Mouse (Mus musculus) heart, embryonic 13.5 days (tissue): Measurements from ENCODE around the gene Bpifb9b. TPM values are rescaled to one million over a fixed set of nuclear protein-coding genes. Genes with fewer than 3 reads are reported as not detected.
"Not testable (repeated sequence)": the region's sequence is repeated elsewhere in the genome, so short reads cannot be mapped to it uniquely, and the experiment has no call there.

Experiments used
- ATAC-seq: fragments of 200-750 bp; cut with Nextera tagmentation; 2 replicates; pipeline ENCODE4 v1.8.0; 2017; ENCODE audit warnings: moderate TSS enrichment; ENCODE audit not compliant: insufficient number of reproducible peaks, low FRiP score, low TSS enrichment; ENCODE audit errors: extremely low read depth
- H3K27ac ChIP-seq: fragments of 300-500 bp; sonication (generic); replicated peaks from 2 replicates; pipeline ENCODE4 v1.5.1; 2015; ENCODE audit warnings: moderate library complexity, mild to moderate bottlenecking, inconsistent platforms
- H3K27me3 ChIP-seq: fragments of 300-500 bp; sonication (generic); replicated peaks from 2 replicates; pipeline ENCODE4 v1.6.1; 2015; ENCODE audit warnings: mild to moderate bottlenecking, inconsistent platforms
- H3K36me3 ChIP-seq: fragments of 300-500 bp; sonication (generic); 2 replicates; pipeline ENCODE4 v1.6.1; 2015; ENCODE audit warnings: mild to moderate bottlenecking, inconsistent platforms
- H3K4me1 ChIP-seq: fragments of 300-500 bp; sonication (generic); 2 replicates; pipeline ENCODE4 v1.6.1; 2015; ENCODE audit warnings: inconsistent platforms
- H3K4me2 ChIP-seq: fragments of 300-500 bp; sonication (generic); 2 replicates; pipeline ENCODE4 v1.6.1; 2015; ENCODE audit warnings: inconsistent platforms, mild to moderate bottlenecking, moderate library complexity
- H3K4me3 ChIP-seq: fragments of 300-500 bp; sonication (generic); 2 replicates; pipeline ENCODE4 v1.5.1; 2015; ENCODE audit warnings: moderate library complexity, mild to moderate bottlenecking, inconsistent platforms
- H3K9ac ChIP-seq: fragments of 300-500 bp; sonication (generic); 2 replicates; pipeline ENCODE4 v1.6.1; 2015; ENCODE audit warnings: inconsistent platforms, mild to moderate bottlenecking, moderate library complexity
- H3K9me3 ChIP-seq: fragments of 300-500 bp; sonication (generic); 2 replicates; pipeline ENCODE4 v1.6.1; 2016; ENCODE audit warnings: inconsistent platforms
- WGBS: fragments of 180-500 bp; shearing (Covaris S2); methylation state at CpG from one replicate; pipeline ENCODE4 v1.1.7; 2015; ENCODE audit warnings: mixed read lengths; 5-methylcytosine and 5-hydroxymethylcytosine counted together
- polyA plus RNA-seq: library from polyadenylated mRNA; unstranded; fragments of >200 nt; fragmentation: Nextera tagmentation; extraction: Ambion mirVana; gene quantifications from 2 replicates; pipeline ENCODE4 v1.2.1, GENCODE M21; 2015

Bpifb9b gene
- polyA plus RNA-seq, result 0.09 TPM in 1 of 2 replicates, not detected in the other

GRCm38 (mm10) chr2:154306927-154307326 is at the start of gene Bpifb9b:
Bpifb9b (plus strand) TSS chr2:154307227.
- not testable (repeated sequence) for H3K9ac ChIP-seq, ATAC-seq, H3K4me1 ChIP-seq, H3K4me3 ChIP-seq, H3K9me3 ChIP-seq, H3K27ac ChIP-seq, H3K36me3 ChIP-seq, H3K4me2 ChIP-seq, H3K27me3 ChIP-seq
- WGBS, result 63% methylated on average over 4 of the region's 4 CpGs

DNA sequence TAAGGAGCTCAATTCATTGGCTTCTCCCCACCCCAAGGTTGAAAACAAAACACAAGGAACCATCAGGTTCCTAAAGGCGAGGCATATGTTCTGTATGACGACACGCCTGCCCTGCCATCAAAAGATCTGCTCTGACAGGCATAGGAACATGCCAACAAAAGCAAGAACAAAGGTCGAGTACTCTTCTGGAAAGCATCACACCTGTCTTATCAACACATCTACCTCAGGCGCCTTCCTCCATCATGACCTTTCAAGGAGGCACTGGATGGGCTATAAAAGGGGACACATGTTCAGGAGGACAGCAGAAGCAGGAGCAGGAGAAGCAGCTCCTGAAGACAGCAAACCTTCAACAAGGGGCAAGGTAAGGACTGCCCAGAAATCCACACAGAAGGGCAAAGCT is 49.5 kb upstream of the Bpifb9b start, which contains the start of gene Bpifb9a:
Gene Bpifb9a (plus strand): TSS at position 301 of the 400 bp plus-strand sequence.
- not testable (repeated sequence) for H3K4me3 ChIP-seq, H3K4me2 ChIP-seq, H3K9ac ChIP-seq, H3K36me3 ChIP-seq, H3K27ac ChIP-seq, H3K27me3 ChIP-seq, H3K9me3 ChIP-seq, H3K4me1 ChIP-seq, ATAC-seq
- WGBS, result 78% methylated on average over 5 of the region's 5 CpGs

DNA sequence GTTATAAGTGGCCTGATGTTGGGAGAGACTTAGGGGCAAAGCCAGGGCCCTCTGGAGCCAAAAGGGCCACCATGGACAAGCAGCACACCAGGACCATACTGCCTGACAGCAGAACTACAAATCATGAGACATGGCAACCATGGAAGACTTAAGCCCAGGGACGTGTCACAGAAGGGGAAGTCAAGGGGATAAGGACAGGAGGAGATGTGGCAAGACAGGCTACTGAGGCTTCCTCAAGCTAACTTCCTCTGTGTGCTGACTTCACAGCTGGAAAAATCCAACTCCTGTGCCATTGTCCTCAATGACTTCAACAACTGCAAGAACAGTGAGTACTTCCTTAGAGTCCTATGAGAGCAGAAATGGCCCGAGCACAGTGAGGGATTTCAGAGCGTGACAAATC is 42.6 kb upstream of the Bpifb9b start:
- H3K4me3 ChIP-seq, H3K9me3 ChIP-seq, ATAC-seq, H3K27ac ChIP-seq, H3K4me2 ChIP-seq, H3K4me1 ChIP-seq, H3K27me3 ChIP-seq, H3K9ac ChIP-seq, H3K36me3 ChIP-seq: not testable (repeated sequence)
- 74% methylated on average over 3 of the region's 3 CpGs for WGBS

DNA sequence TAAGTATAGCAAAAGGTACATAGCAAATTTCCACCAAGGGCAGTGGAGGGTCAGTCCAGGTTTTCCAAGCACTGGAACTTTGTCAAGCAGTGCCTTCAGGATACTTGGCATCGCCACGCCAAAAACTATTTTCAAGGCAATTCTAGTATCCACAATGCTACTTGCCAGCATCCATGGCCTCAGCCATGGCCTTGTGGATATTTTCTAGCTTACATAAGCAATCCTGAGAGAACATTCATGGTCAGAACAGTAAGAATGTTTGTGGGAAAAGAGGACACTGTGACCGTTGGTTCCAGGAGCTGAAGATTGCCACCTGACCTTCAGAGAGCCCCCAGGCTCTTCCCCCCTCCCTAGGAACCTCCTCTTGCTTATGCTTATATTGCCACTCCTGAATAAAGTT is 15.2 kb upstream of the Bpifb9b start:
- H3K9me3 ChIP-seq, H3K36me3 ChIP-seq, H3K4me3 ChIP-seq, H3K9ac ChIP-seq, H3K4me1 ChIP-seq, H3K27ac ChIP-seq, H3K4me2 ChIP-seq, ATAC-seq, H3K27me3 ChIP-seq: not testable (repeated sequence)
- WGBS, result 71% methylated on average over 3 of the region's 3 CpGs

- H3K4me3 ChIP-seq, result no peak overlapping the region
- H3K9ac ChIP-seq, result no peak overlapping the region
- no peaks in the 10 kb centered on the region for H3K27me3 ChIP-seq
- no peak overlapping the region for H3K4me2 ChIP-seq
- H3K9me3 ChIP-seq, result no peaks in the 10 kb centered on the region
- no peaks in the 10 kb centered on the region for H3K4me1 ChIP-seq
- 53% methylated on average over 1 of the region's 1 CpGs for WGBS
- no peak for ATAC-seq
- H3K36me3 ChIP-seq, result no peaks in the 10 kb centered on the region
- H3K27ac ChIP-seq, result no peak overlapping the region
Observed at GRCm38 (mm10) chr2:154292833-154293232, 14.2 kb upstream of the Bpifb9b start.

- WGBS, result 2% methylated on average over 10 of the region's 10 CpGs
- not testable (repeated sequence) for H3K36me3 ChIP-seq, ATAC-seq
Observed at GRCm38 (mm10) chr2:154294746-154295145, 12.3 kb upstream of the Bpifb9b start.

DNA sequence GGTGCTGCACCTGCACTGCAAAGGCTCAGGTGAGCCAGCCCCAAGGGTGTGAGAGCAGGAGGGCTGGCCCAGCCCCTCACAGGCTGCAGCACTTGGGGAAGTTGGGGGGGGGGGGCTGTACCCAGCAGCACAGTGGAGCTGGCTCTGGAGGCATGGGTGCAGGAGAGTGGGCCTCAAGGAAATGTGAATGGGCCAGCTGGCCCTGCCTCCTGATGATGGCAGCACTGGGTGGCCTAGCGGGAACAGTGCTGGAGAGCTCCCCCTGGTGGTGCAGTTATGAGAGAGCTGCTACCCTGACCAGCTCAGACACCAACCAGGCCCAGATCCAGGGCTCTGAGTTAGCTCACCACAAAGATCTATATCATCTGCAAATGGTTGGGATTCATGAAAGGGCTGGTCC is 6.5 kb upstream of the Bpifb9b start:
- Histone ChIP-seq H3K9ac (no peak overlapping the region), H3K9me3 (no peaks in the 10 kb centered on the region), H3K27me3 (no peaks in the 10 kb centered on the region), H3K36me3 (no peaks in the 10 kb centered on the region), H3K4me3 (no peak overlapping the region), H3K4me2 (no peak overlapping the region), H3K4me1 (0 out of 2 replicates have a peak, but pooled peaks cover 5% of the 10 kb centered on the region), H3K27ac (no peak overlapping the region)
- no peak for ATAC-seq
- WGBS, result 21% methylated on average over 1 of the region's 1 CpGs

More at GRCm38 (mm10) chr2:154294746-154295145, 12.3 kb upstream of the Bpifb9b start:
- not testable (repeated sequence) for H3K27me3 ChIP-seq, H3K4me1 ChIP-seq, H3K9ac ChIP-seq, H3K9me3 ChIP-seq, H3K27ac ChIP-seq
- Histone ChIP-seq H3K4me2 (peak overlapping the region; percentile 54), H3K4me3 (0 out of 2 replicates have a peak overlapping the region, but pooled peaks have one; percentile 18)

DNA sequence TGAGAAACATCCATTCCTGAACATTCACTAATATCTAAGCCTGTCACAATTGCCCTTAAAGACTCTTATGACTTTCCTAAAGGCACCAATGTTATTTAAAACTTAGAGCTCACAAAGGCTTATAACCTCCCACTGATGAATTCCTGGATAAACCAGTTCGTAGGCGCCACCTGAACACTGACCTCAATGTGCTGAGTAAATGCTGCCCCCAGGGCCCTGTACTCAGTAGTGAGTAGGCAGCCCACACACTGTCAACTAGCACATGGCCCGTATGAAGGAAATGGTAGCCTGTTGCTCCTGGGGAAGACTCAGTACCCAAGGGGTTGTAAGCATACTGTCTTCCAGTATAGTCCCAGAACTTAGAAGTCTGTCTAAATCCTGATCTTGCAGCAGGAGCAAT is 5.3 kb upstream of the Bpifb9b start:
- no peak overlapping the region for H3K9ac ChIP-seq
- no peaks in the 10 kb centered on the region for H3K27me3 ChIP-seq
- no peaks in the 10 kb centered on the region for H3K36me3 ChIP-seq
- 0 out of 2 replicates have a peak, but pooled peaks cover 5% of the 10 kb centered on the region for H3K4me1 ChIP-seq
- WGBS, result 78% methylated on average over 3 of the region's 3 CpGs
- no peak for ATAC-seq
- no peak overlapping the region for H3K4me2 ChIP-seq
- no peak overlapping the region for H3K4me3 ChIP-seq
- no peak overlapping the region for H3K27ac ChIP-seq
- H3K9me3 ChIP-seq, result no peaks in the 10 kb centered on the region

GRCm38 (mm10) chr2:154304604-154305003 is 2.4 kb upstream of the Bpifb9b start:
- not testable (repeated sequence) for H3K4me3 ChIP-seq, H3K36me3 ChIP-seq, ATAC-seq, H3K9me3 ChIP-seq, H3K27me3 ChIP-seq, H3K9ac ChIP-seq, H3K4me2 ChIP-seq, H3K27ac ChIP-seq, H3K4me1 ChIP-seq
- WGBS, result 78% methylated on average over 1 of the region's 3 CpGs

DNA sequence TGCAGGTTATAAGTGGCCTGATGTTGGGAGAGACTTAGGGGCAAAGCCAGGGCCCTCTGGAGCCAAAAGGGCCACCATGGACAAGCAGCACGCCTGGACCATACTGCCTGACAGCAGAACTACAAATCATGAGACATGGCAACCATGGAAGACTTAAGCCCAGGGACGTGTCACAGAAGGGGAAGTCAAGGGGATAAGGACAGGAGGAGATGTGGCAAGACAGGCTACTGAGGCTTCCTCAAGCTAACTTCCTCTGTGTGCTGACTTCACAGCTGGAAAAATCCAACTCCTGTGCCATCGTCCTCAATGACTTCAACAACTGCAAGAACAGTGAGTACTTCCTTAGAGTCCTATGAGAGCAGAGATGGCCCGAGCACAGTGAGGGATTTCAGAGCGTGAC is 6.7 kb downstream of the Bpifb9b start:
- ATAC-seq, H3K9me3 ChIP-seq, H3K4me2 ChIP-seq, H3K27me3 ChIP-seq, H3K4me1 ChIP-seq, H3K36me3 ChIP-seq, H3K27ac ChIP-seq, H3K9ac ChIP-seq, H3K4me3 ChIP-seq: not testable (repeated sequence)
- 70% methylated on average over 5 of the region's 5 CpGs for WGBS

DNA sequence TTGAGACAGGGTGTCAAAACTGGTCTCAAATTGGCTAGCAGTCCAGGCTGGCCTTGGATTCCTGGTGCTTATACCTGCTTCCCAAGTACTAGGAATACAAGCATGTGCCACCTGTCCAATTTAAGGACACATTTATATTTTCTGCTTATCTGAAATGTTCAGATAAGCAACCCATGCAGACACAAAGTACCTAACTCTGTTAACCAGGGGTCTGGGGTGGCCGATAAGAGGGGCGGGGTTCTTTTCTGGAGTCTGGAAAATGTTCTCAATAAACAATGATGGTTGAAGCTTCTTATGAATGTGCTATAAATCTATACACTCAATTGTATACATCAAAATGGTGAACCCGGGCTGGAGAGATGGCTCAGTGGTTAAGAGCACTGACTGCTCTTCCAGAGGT is 19.8 kb downstream of the Bpifb9b start:
- WGBS, result 70% methylated on average over 3 of the region's 3 CpGs
- H3K9ac ChIP-seq, result no peak overlapping the region
- no peak for ATAC-seq

DNA sequence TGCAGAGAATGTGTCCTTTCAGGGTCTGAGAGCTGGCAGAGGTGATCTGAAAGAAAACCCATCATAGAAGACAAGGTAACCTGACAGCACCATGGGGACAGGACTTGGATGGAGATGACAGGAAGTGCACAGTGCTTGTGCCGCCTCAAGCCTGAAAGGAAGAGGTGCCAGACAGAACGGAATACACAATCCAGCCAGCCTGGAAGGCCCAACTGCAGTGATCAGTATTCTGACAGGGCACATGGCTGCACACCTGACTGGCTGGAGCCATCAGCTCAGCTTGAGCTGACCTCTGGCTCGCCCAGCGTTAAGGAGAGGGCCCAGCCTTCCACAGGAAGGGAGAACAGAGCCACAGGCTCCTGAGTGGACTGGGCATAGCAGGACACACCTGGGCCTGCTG is 28.5 kb downstream of the Bpifb9b start:
- Histone ChIP-seq H3K27me3 (no peaks in the 10 kb centered on the region), H3K4me2 (no peak overlapping the region), H3K36me3 (peaks cover 38% of the 10 kb centered on the region), H3K27ac (no peak overlapping the region), H3K4me3 (no peak overlapping the region), H3K9me3 (no peaks in the 10 kb centered on the region), H3K9ac (no peak overlapping the region), H3K4me1 (no peaks in the 10 kb centered on the region)
- WGBS, result 79% methylated on average over 4 of the region's 4 CpGs
- no peak for ATAC-seq

More for the DNA sequence above, 19.8 kb downstream of the Bpifb9b start:
- Histone ChIP-seq H3K27me3 (no peaks in the 10 kb centered on the region), H3K36me3 (no peaks in the 10 kb centered on the region), H3K27ac (no peak overlapping the region), H3K9me3 (no peaks in the 10 kb centered on the region), H3K4me3 (no peak overlapping the region), H3K4me2 (no peak overlapping the region), H3K4me1 (0 out of 2 replicates have a peak, but pooled peaks cover 3% of the 10 kb centered on the region)
